Mouse (Mus musculus) C2C12 (cell line): ENCODE results near the gene H2-Q7.

Experiments
- CEBPB ChIP-seq: IDR thresholded peaks from one replicate; pipeline ENCODE4 v1.6.1; 2011; ENCODE audit warnings: low read depth, mild to moderate bottlenecking, control low read depth, moderate library complexity
- CTCF ChIP-seq: IDR thresholded peaks from one replicate; pipeline ENCODE4 v1.5.1; 2011; ENCODE audit not compliant: control insufficient read depth, insufficient read depth, insufficient read length
- FOSL1 ChIP-seq: IDR thresholded peaks from one replicate; pipeline ENCODE4 v1.8.0; 2011; ENCODE audit warnings: mild to moderate bottlenecking, low read length; ENCODE audit not compliant: poor library complexity, insufficient read depth, severe bottlenecking
- MAX ChIP-seq: IDR thresholded peaks from one replicate; pipeline ENCODE4 v1.6.1; 2011; ENCODE audit warnings: mild to moderate bottlenecking, control low read depth
- MYOD1 ChIP-seq: IDR thresholded peaks from one replicate; pipeline ENCODE4 v1.6.1; 2011; ENCODE audit warnings: low read depth; ENCODE audit not compliant: control insufficient read depth, insufficient read length
- MYOG ChIP-seq: IDR thresholded peaks from one replicate; pipeline ENCODE4 v1.6.1; 2011; ENCODE audit not compliant: control insufficient read depth, insufficient read length; ENCODE audit errors: extremely low read depth

GRCm38 (mm10) chr17:35488041-35488440 is 49.1 kb downstream of the H2-Q7 start:
- no peak for TF ChIP-seq CTCF
- TF ChIP-seq MYOG, result no peak
- no peak for TF ChIP-seq MYOD1
- TF ChIP-seq CEBPB, result no peak
- TF ChIP-seq MAX, result no peak
- no peak for TF ChIP-seq FOSL1
